Mouse (Mus musculus) limb, embryonic 12.5 days (tissue): ENCODE measurements at regions not wholly inside any gene's neighbourhood (a gene's known extent, or its start where the extent isn't known, plus 50 kb on each side); places are given as distances from the start of the nearest gene placed in this dataset.
A peak's percentile ranks its signal among the peaks of the same experiment; 100 is the strongest.

Source experiments
- ATAC-seq: fragments of 200-750 bp; cut with Nextera tagmentation; 2 replicates; pipeline ENCODE4 v1.8.0; 2017; ENCODE audit warnings: low read depth, moderate TSS enrichment; ENCODE audit not compliant: insufficient number of reproducible peaks, insufficient read depth, low FRiP score, low TSS enrichment
- H3K27ac ChIP-seq: fragments of 300-500 bp; sonication (generic); 2 replicates; pipeline ENCODE4 v1.5.1; 2016; ENCODE audit warnings: mild to moderate bottlenecking, moderate library complexity
- H3K27me3 ChIP-seq: fragments of 300-500 bp; sonication (generic); 2 replicates; pipeline ENCODE4 v1.6.1; 2016; ENCODE audit warnings: mild to moderate bottlenecking, moderate library complexity
- H3K36me3 ChIP-seq: fragments of 300-500 bp; sonication (generic); 2 replicates; pipeline ENCODE4 v1.6.1; 2016; ENCODE audit warnings: mild to moderate bottlenecking, moderate library complexity
- H3K4me1 ChIP-seq: fragments of 300-500 bp; sonication (generic); replicated peaks from 2 replicates; pipeline ENCODE4 v1.6.1; 2016
- H3K4me2 ChIP-seq: fragments of 300-500 bp; sonication (generic); 2 replicates; pipeline ENCODE4 v1.6.1; 2016; ENCODE audit warnings: mild to moderate bottlenecking, moderate library complexity
- H3K4me3 ChIP-seq: fragments of 300-500 bp; sonication (generic); replicated peaks from 2 replicates; pipeline ENCODE4 v1.5.1; 2016; ENCODE audit warnings: mild to moderate bottlenecking
- H3K9ac ChIP-seq: fragments of 300-500 bp; sonication (generic); replicated peaks from 2 replicates; pipeline ENCODE4 v1.6.1; 2016; ENCODE audit warnings: mild to moderate bottlenecking, moderate library complexity
- H3K9me3 ChIP-seq: fragments of 300-500 bp; sonication (generic); 2 replicates; pipeline ENCODE4 v1.6.1; 2016; ENCODE audit warnings: mild to moderate bottlenecking, moderate library complexity
- WGBS: fragments of 180-500 bp; shearing (Covaris S2); methylation state at CpG from one replicate; pipeline ENCODE4 v1.1.7; 2016; 5-methylcytosine and 5-hydroxymethylcytosine counted together

GRCm38 (mm10) chr7:70643694-70644301, 277.3 kb upstream of the Nr2f2 start:
- Histone ChIP-seq H3K4me2 (peak overlapping the region; percentile 26), H3K9ac (no peak overlapping the region), H3K36me3 (no peaks in the 10 kb centered on the region), H3K9me3 (no peaks in the 10 kb centered on the region), H3K4me3 (no peak overlapping the region), H3K27me3 (peaks cover 20% of the 10 kb centered on the region), H3K27ac (peak overlapping the region; percentile 53), H3K4me1 (peaks cover 25% of the 10 kb centered on the region)
- ATAC-seq = peak; percentile 93
- 3% methylated on average over 9 of the region's 9 CpGs for WGBS

GRCm38 (mm10) chr7:70643055-70643454, 276.5 kb upstream of the Nr2f2 start:
- peaks cover 24% of the 10 kb centered on the region for H3K27me3 ChIP-seq
- 48% methylated on average over 1 of the region's 1 CpGs for WGBS
- no peak for ATAC-seq
- H3K27ac ChIP-seq = peak overlapping the region; percentile 23; the same call in 1 of the 2 replicates
- H3K4me3 ChIP-seq = no peak overlapping the region
- no peaks in the 10 kb centered on the region for H3K36me3 ChIP-seq
- no peak overlapping the region for H3K9ac ChIP-seq
- H3K4me2 ChIP-seq = peak overlapping the region; percentile 26; the same call in 1 of the 2 replicates
- peaks cover 25% of the 10 kb centered on the region for H3K4me1 ChIP-seq
- no peaks in the 10 kb centered on the region for H3K9me3 ChIP-seq

GRCm38 (mm10) chr7:70641217-70641616, 274.7 kb upstream of the Nr2f2 start:
- Histone ChIP-seq H3K4me3 (no peak overlapping the region), H3K9ac (no peak overlapping the region), H3K9me3 (no peaks in the 10 kb centered on the region), H3K36me3 (no peaks in the 10 kb centered on the region), H3K4me2 (no peak overlapping the region), H3K4me1 (peaks cover 22% of the 10 kb centered on the region), H3K27ac (no peak overlapping the region), H3K27me3 (peaks cover 26% of the 10 kb centered on the region)
- WGBS = 20% methylated on average over 11 of the region's 11 CpGs
- no peak for ATAC-seq

- Histone ChIP-seq H3K4me1 (peaks cover 22% of the 10 kb centered on the region), H3K27ac (no peak overlapping the region), H3K9ac (no peak overlapping the region), H3K27me3 (peaks cover 26% of the 10 kb centered on the region), H3K4me3 (no peak overlapping the region), H3K9me3 (no peaks in the 10 kb centered on the region), H3K4me2 (no peak overlapping the region), H3K36me3 (no peaks in the 10 kb centered on the region)
- no peak for ATAC-seq
- WGBS = 75% methylated on average over 11 of the region's 11 CpGs
Observed at GRCm38 (mm10) chr7:70640574-70640973, 274.0 kb upstream of the Nr2f2 start.

- Histone ChIP-seq H3K4me1 (peaks cover 22% of the 10 kb centered on the region), H3K4me2 (no peak overlapping the region), H3K27ac (no peak overlapping the region), H3K36me3 (no peaks in the 10 kb centered on the region), H3K9me3 (no peaks in the 10 kb centered on the region), H3K9ac (no peak overlapping the region), H3K27me3 (peaks cover 46% of the 10 kb centered on the region), H3K4me3 (no peak overlapping the region)
- ATAC-seq = no peak
- WGBS = 88% methylated on average over 2 of the region's 2 CpGs
Observed at GRCm38 (mm10) chr7:70638161-70638560, 271.6 kb upstream of the Nr2f2 start.

GRCm38 (mm10) chr7:70634016-70634415, 267.5 kb upstream of the Nr2f2 start:
- peaks cover 18% of the 10 kb centered on the region for H3K4me1 ChIP-seq
- no peak for ATAC-seq
- no peaks in the 10 kb centered on the region for H3K9me3 ChIP-seq
- peaks cover 61% of the 10 kb centered on the region for H3K27me3 ChIP-seq
- H3K4me3 ChIP-seq = no peak overlapping the region
- no peak overlapping the region for H3K9ac ChIP-seq
- WGBS = 18% methylated on average over 11 of the region's 11 CpGs
- H3K27ac ChIP-seq = peak overlapping the region; percentile 7; the same call in 1 of the 2 replicates
- peak overlapping the region; percentile 40 for H3K4me2 ChIP-seq
- no peaks in the 10 kb centered on the region for H3K36me3 ChIP-seq

GRCm38 (mm10) chr7:70633577-70633976, 267.0 kb upstream of the Nr2f2 start:
- Histone ChIP-seq H3K4me3 (no peak overlapping the region), H3K27ac (no peak overlapping the region), H3K9ac (no peak overlapping the region), H3K27me3 (peaks cover 59% of the 10 kb centered on the region), H3K36me3 (no peaks in the 10 kb centered on the region), H3K4me2 (peak overlapping the region; percentile 40; the same call in 1 of the 2 replicates), H3K4me1 (peaks cover 18% of the 10 kb centered on the region), H3K9me3 (no peaks in the 10 kb centered on the region)
- no peak for ATAC-seq
- 31% methylated on average over 11 of the region's 11 CpGs for WGBS

- ATAC-seq = peak; percentile 80
- Histone ChIP-seq H3K9ac (no peak overlapping the region), H3K4me2 (peak overlapping the region; percentile 58), H3K27ac (peak overlapping the region; percentile 66; the same call in 1 of the 2 replicates), H3K9me3 (no peaks in the 10 kb centered on the region), H3K27me3 (peaks cover 23% of the 10 kb centered on the region), H3K4me1 (peaks cover 29% of the 10 kb centered on the region), H3K36me3 (no peaks in the 10 kb centered on the region), H3K4me3 (peak overlapping the region; percentile 28)
- 2% methylated on average over 10 of the region's 10 CpGs for WGBS
Observed at GRCm38 (mm10) chr7:70625643-70626231, 259.2 kb upstream of the Nr2f2 start.

- Histone ChIP-seq H3K27ac (peak overlapping the region; percentile 66; the same call in 1 of the 2 replicates), H3K4me2 (peak overlapping the region; percentile 58), H3K36me3 (no peaks in the 10 kb centered on the region), H3K4me3 (peak overlapping the region; percentile 28), H3K27me3 (peaks cover 26% of the 10 kb centered on the region), H3K9ac (no peak overlapping the region), H3K4me1 (peaks cover 29% of the 10 kb centered on the region), H3K9me3 (no peaks in the 10 kb centered on the region)
- peak; percentile 60; the same call in 1 of the 2 replicates for ATAC-seq
- WGBS = under 1% methylated on average over 30 of the region's 30 CpGs
Observed at GRCm38 (mm10) chr7:70624727-70625642, 258.4 kb upstream of the Nr2f2 start.

- peaks cover 29% of the 10 kb centered on the region for H3K4me1 ChIP-seq
- WGBS = 3% methylated on average over 16 of the region's 16 CpGs
- peak overlapping the region; percentile 58 for H3K4me2 ChIP-seq
- H3K9ac ChIP-seq = no peak overlapping the region
- no peak for ATAC-seq
- H3K36me3 ChIP-seq = no peaks in the 10 kb centered on the region
- H3K27me3 ChIP-seq = peaks cover 31% of the 10 kb centered on the region
- H3K9me3 ChIP-seq = no peaks in the 10 kb centered on the region
- peak overlapping the region; percentile 66; the same call in 1 of the 2 replicates for H3K27ac ChIP-seq
- peak overlapping the region; percentile 28; the same call in 1 of the 2 replicates for H3K4me3 ChIP-seq
Observed at GRCm38 (mm10) chr7:70624031-70624726, 257.6 kb upstream of the Nr2f2 start.
